Mouse (Mus musculus): ENCODE measurements around the gene Gprc5b. TPM values are rescaled to one million over a fixed set of nuclear protein-coding genes. Genes with fewer than 3 reads are reported as not detected.

The Gprc5b gene
- 100 to 1,000 TPM; 117 to 125 TPM for total RNA-seq (2021)
- 130 and 137 TPM in 2 replicates for polyA plus RNA-seq (2012; rRNA removed)
- long read RNA-seq, full-length matches to known transcripts: 42 of 70 reads
- long read RNA-seq, partial matches to known transcripts: 3 of 70 reads
- long read RNA-seq, other reads (novel, unspliced or antisense): 25 of 70 reads

- DNase-seq: peak; percentile 95
Measured at GRCm38 (mm10) chr7:118995007-118995406, at the start of gene Gprc5b. Gene Gprc5b (minus strand): TSS chr7:118995211.

GRCm38 (mm10) chr7:119041502-119041901, 46.5 kb upstream of the Gprc5b start:
- DNase-seq: no peak

- no peak for DNase-seq
Measured at GRCm38 (mm10) chr7:119037581-119037980, 42.6 kb upstream of the Gprc5b start.

- no peak for DNase-seq
Measured at GRCm38 (mm10) chr7:119034243-119034961, 39.4 kb upstream of the Gprc5b start.

GRCm38 (mm10) chr7:119023394-119023921, 28.4 kb upstream of the Gprc5b start:
- DNase-seq: peak; percentile 47

GRCm38 (mm10) chr7:119022238-119023156, 27.5 kb upstream of the Gprc5b start:
- DNase-seq: peak; percentile 36

GRCm38 (mm10) chr7:119019537-119019936, 24.5 kb upstream of the Gprc5b start:
- peak; percentile 75 for DNase-seq

GRCm38 (mm10) chr7:119015736-119016135, 20.7 kb upstream of the Gprc5b start:
- peak; percentile 31 for DNase-seq

GRCm38 (mm10) chr7:119010854-119011529, 16.0 kb upstream of the Gprc5b start:
- peak; percentile 65 for DNase-seq

- DNase-seq: no peak
Measured at GRCm38 (mm10) chr7:119002501-119002900, 7.5 kb upstream of the Gprc5b start.

GRCm38 (mm10) chr7:119001965-119002364, 7.0 kb upstream of the Gprc5b start:
- no peak for DNase-seq

- no peak for DNase-seq
Measured at GRCm38 (mm10) chr7:118999857-119000256, 4.8 kb upstream of the Gprc5b start.

- peak; percentile 86 for DNase-seq
Measured at GRCm38 (mm10) chr7:118996137-118996837, 1.3 kb upstream of the Gprc5b start.

- DNase-seq: no peak
Measured at GRCm38 (mm10) chr7:118995671-118996070, 660 bp upstream of the Gprc5b start.

GRCm38 (mm10) chr7:118994231-118994842, 674 bp downstream of the Gprc5b start:
- peak; percentile 69 for DNase-seq

GRCm38 (mm10) chr7:118993597-118994230, 1.3 kb downstream of the Gprc5b start:
- peak; percentile 63 for DNase-seq

GRCm38 (mm10) chr7:118992623-118993405, 2.2 kb downstream of the Gprc5b start:
- DNase-seq: no peak

- DNase-seq: no peak
Measured at GRCm38 (mm10) chr7:118992080-118992560, 2.9 kb downstream of the Gprc5b start.

GRCm38 (mm10) chr7:118991341-118991884, 3.6 kb downstream of the Gprc5b start:
- DNase-seq: no peak
